Mouse (Mus musculus) mouse trophoblast stem cell (cell line): ENCODE results near the gene Wnt16.

Source experiments
- in situ Hi-C, 2 experiments: fragments of 300-500 bp; cut with MseI, MboI; formaldehyde crosslinking; loops; 2 replicates in 1 of 2; 3 replicates in 1 of 2; pipeline ENCODE4 v1.15.1; 2025

The Wnt16 gene

GRCm38 (mm10) chr6:22325364-22326072, 37.5 kb downstream of the Wnt16 start:
- in situ Hi-C loops, result loop anchor here (5.0 kb wide), 1 partner anchor 167 kb away; no protein-coding TSS in a partner anchor

GRCm38 (mm10) chr6:22326289-22326688, 38.3 kb downstream of the Wnt16 start:
- in situ Hi-C loops, result loop anchor here (5.0 kb wide), 1 partner anchor 166 kb away; no protein-coding TSS in a partner anchor

- in situ Hi-C loops, result loop anchor here (5.0 kb wide), 1 partner anchor 165 kb away; no protein-coding TSS in a partner anchor
Observed at GRCm38 (mm10) chr6:22327091-22327490, 39.1 kb downstream of the Wnt16 start.

GRCm38 (mm10) chr6:22327931-22328330, 39.9 kb downstream of the Wnt16 start:
- in situ Hi-C loops, result loop anchor here (5.0 kb wide), 1 partner anchor 164 kb away; no protein-coding TSS in a partner anchor

GRCm38 (mm10) chr6:22330169-22330960, 42.3 kb downstream of the Wnt16 start:
- in situ Hi-C loops, result no loop called here

- in situ Hi-C loops, result no loop called here
Observed at GRCm38 (mm10) chr6:22332548-22332947, 44.5 kb downstream of the Wnt16 start.

- in situ Hi-C loops, result no loop called here
Observed at GRCm38 (mm10) chr6:22339763-22340542, 51.9 kb downstream of the Wnt16 start.

- in situ Hi-C loops, result no loop called here
Observed at GRCm38 (mm10) chr6:22340779-22341178, 52.8 kb downstream of the Wnt16 start.

- in situ Hi-C loops, result no loop called here
Observed at GRCm38 (mm10) chr6:22343292-22343691, 55.3 kb downstream of the Wnt16 start.

GRCm38 (mm10) chr6:22343706-22344105, 55.7 kb downstream of the Wnt16 start:
- in situ Hi-C loops, result no loop called here

GRCm38 (mm10) chr6:22344443-22344842, 56.4 kb downstream of the Wnt16 start:
- in situ Hi-C loops, result no loop called here

GRCm38 (mm10) chr6:22347132-22347902, 59.3 kb downstream of the Wnt16 start:
- in situ Hi-C loops, result no loop called here
